Mouse (Mus musculus) granulocyte monocyte progenitor cell, adult 5-6 weeks (primary cell): ENCODE results near the gene Eif2b5. TPM values are rescaled to one million over a fixed set of nuclear protein-coding genes. Genes with fewer than 3 reads are reported as not detected.

Experiments
- ATAC-seq: replicated peaks from 2 replicates; pipeline ENCODE4 v1.8.0; 2016; ENCODE audit warnings: mild to moderate bottlenecking, moderate TSS enrichment, inconsistent platforms; ENCODE audit not compliant: poor library complexity, severe bottlenecking
- total RNA-seq, 2 experiments: library from RNA; stranded (forward) in 1 of 2; stranded (reverse) in 1 of 2; fragments of 200-712, 200-1000 nt in 1 of 2; fragments of >200 nt in 1 of 2; fragmentation: Nextera tagmentation in 1 of 2; gene quantifications; 2 replicates each; pipeline ENCODE4 v1.2.3; 2014 to 2017

The Eif2b5 gene
- total RNA-seq, 2 experiments from 2014 or later: 84.4 to 90.0 TPM

- ATAC-seq: peak; percentile 89
Measured at GRCm38 (mm10) chr16:20535296-20536080, 36.9 kb downstream of the Eif2b5 start, which contains the start of gene Ap2m1. Gene Ap2m1, plus strand, starts transcription at chr16:20535478.

- no peak for ATAC-seq
Measured at GRCm38 (mm10) chr16:20536081-20536665, 37.6 kb downstream of the Eif2b5 start.

GRCm38 (mm10) chr16:20537071-20537471 is 38.5 kb downstream of the Eif2b5 start:
- ATAC-seq: peak; percentile 4

- 0 out of 2 replicates have a peak, but pooled peaks have one; percentile 16 for ATAC-seq
Measured at GRCm38 (mm10) chr16:20537601-20538320, 39.1 kb downstream of the Eif2b5 start.

- ATAC-seq: no peak
Measured at GRCm38 (mm10) chr16:20539649-20540048, 41.0 kb downstream of the Eif2b5 start.

- ATAC-seq: no peak
Measured at GRCm38 (mm10) chr16:20540438-20540837, 41.8 kb downstream of the Eif2b5 start.

- ATAC-seq: no peak
Measured at GRCm38 (mm10) chr16:20545696-20546095, 47.1 kb downstream of the Eif2b5 start.

- no peak for ATAC-seq
Measured at GRCm38 (mm10) chr16:20547423-20547822, 48.8 kb downstream of the Eif2b5 start.

- peak; percentile 97 for ATAC-seq
Measured at GRCm38 (mm10) chr16:20548096-20548948, 49.7 kb downstream of the Eif2b5 start, which contains the start of gene Abcf3. Gene Abcf3, plus strand, starts transcription at chr16:20548577.

GRCm38 (mm10) chr16:20549161-20549560 is 50.5 kb downstream of the Eif2b5 start:
- ATAC-seq: no peak

- ATAC-seq: no peak
Measured at GRCm38 (mm10) chr16:20551691-20552090, 53.1 kb downstream of the Eif2b5 start.

GRCm38 (mm10) chr16:20552594-20552993 is 54.0 kb downstream of the Eif2b5 start:
- no peak for ATAC-seq

GRCm38 (mm10) chr16:20555000-20555399 is 56.4 kb downstream of the Eif2b5 start:
- ATAC-seq: no peak

GRCm38 (mm10) chr16:20557381-20557780 is 58.8 kb downstream of the Eif2b5 start:
- ATAC-seq: no peak

Other genes starting within 250 kb of the Eif2b5 start
- gene Parl, start 196.4 kb upstream of the Eif2b5 start, total RNA-seq (2014; fragmentation: Nextera tagmentation): 144 and 145 TPM in 2 replicates
- gene Parl, start 196.4 kb upstream of the Eif2b5 start, total RNA-seq (2017): 180 and 240 TPM in 2 replicates
- 2.2 TPM in 1 of 2 replicates, not detected in the other for gene Cyp2ab1, start 173.4 kb upstream of the Eif2b5 start, total RNA-seq (2014; fragmentation: Nextera tagmentation)
- 0.26 TPM in 1 of 2 replicates, not detected in the other for gene Cyp2ab1, start 173.4 kb upstream of the Eif2b5 start, total RNA-seq (2017)
- gene Abcc5, start 72.4 kb upstream of the Eif2b5 start, total RNA-seq (2014; fragmentation: Nextera tagmentation): 16.4 and 26.3 TPM in 2 replicates
- gene Abcc5, start 72.4 kb upstream of the Eif2b5 start, total RNA-seq (2017): 10.7 and 17.9 TPM in 2 replicates
- gene Dvl3, start 18.2 kb downstream of the Eif2b5 start, total RNA-seq (2014; fragmentation: Nextera tagmentation): 26.4 and 30.7 TPM in 2 replicates
- 2.0 and 2.3 TPM in 2 replicates for gene Dvl3, start 18.2 kb downstream of the Eif2b5 start, total RNA-seq (2017)
- gene Ap2m1, start 36.7 kb downstream of the Eif2b5 start, total RNA-seq (2014; fragmentation: Nextera tagmentation): 206 and 247 TPM in 2 replicates
- gene Ap2m1, start 36.7 kb downstream of the Eif2b5 start, total RNA-seq (2017): 175 and 225 TPM in 2 replicates
- gene Abcf3, start 49.8 kb downstream of the Eif2b5 start, total RNA-seq (2014; fragmentation: Nextera tagmentation): 33.0 and 42.3 TPM in 2 replicates
- gene Abcf3, start 49.8 kb downstream of the Eif2b5 start, total RNA-seq (2017): 55.1 and 96.9 TPM in 2 replicates
- not detected in 2 replicates for gene Vwa5b2, start 90.7 kb downstream of the Eif2b5 start, total RNA-seq (2014; fragmentation: Nextera tagmentation)
- gene Vwa5b2, start 90.7 kb downstream of the Eif2b5 start, total RNA-seq (2017): not detected in 2 replicates
- 34.5 and 65.8 TPM in 2 replicates for gene Eef1akmt4, start 112.8 kb downstream of the Eif2b5 start, total RNA-seq (2014; fragmentation: Nextera tagmentation)
- 12.4 and 15.5 TPM in 2 replicates for gene Eef1akmt4, start 112.8 kb downstream of the Eif2b5 start, total RNA-seq (2017)
- gene Gm49333, start 112.8 kb downstream of the Eif2b5 start, total RNA-seq (2014; fragmentation: Nextera tagmentation): not detected in 2 replicates
- gene Gm49333, start 112.8 kb downstream of the Eif2b5 start, total RNA-seq (2017): not detected in 2 replicates
- 39.6 and 41.2 TPM in 2 replicates for gene Alg3, start 112.9 kb downstream of the Eif2b5 start, total RNA-seq (2014; fragmentation: Nextera tagmentation)
- 18.2 and 25.2 TPM in 2 replicates for gene Alg3, start 112.9 kb downstream of the Eif2b5 start, total RNA-seq (2017)
- 0.56 TPM in 1 of 2 replicates, not detected in the other for gene Camk2n2, start 122.5 kb downstream of the Eif2b5 start, total RNA-seq (2014; fragmentation: Nextera tagmentation)
- 0.43 and 1.8 TPM in 2 replicates for gene Camk2n2, start 122.5 kb downstream of the Eif2b5 start, total RNA-seq (2017)
- gene Ece2, start 131.0 kb downstream of the Eif2b5 start, total RNA-seq (2014; fragmentation: Nextera tagmentation): 0.77 TPM in 1 of 2 replicates, not detected in the other
- gene Ece2, start 131.0 kb downstream of the Eif2b5 start, total RNA-seq (2017): 1.3 TPM in 1 of 2 replicates, not detected in the other
- 144 and 149 TPM in 2 replicates for gene Psmd2, start 152.8 kb downstream of the Eif2b5 start, total RNA-seq (2014; fragmentation: Nextera tagmentation)
- 215 and 220 TPM in 2 replicates for gene Psmd2, start 152.8 kb downstream of the Eif2b5 start, total RNA-seq (2017)
- 242 and 249 TPM in 2 replicates for gene Eif4g1, start 169.5 kb downstream of the Eif2b5 start, total RNA-seq (2014; fragmentation: Nextera tagmentation)
- 312 and 346 TPM in 2 replicates for gene Eif4g1, start 169.5 kb downstream of the Eif2b5 start, total RNA-seq (2017)
- gene Fam131a, start 194.4 kb downstream of the Eif2b5 start, total RNA-seq (2014; fragmentation: Nextera tagmentation): 1.6 TPM in 1 of 2 replicates, not detected in the other
- 0.43 TPM in 1 of 2 replicates, not detected in the other for gene Fam131a, start 194.4 kb downstream of the Eif2b5 start, total RNA-seq (2017)
- gene Polr2h, start 218.8 kb downstream of the Eif2b5 start, total RNA-seq (2014; fragmentation: Nextera tagmentation): 62.4 and 81.5 TPM in 2 replicates
- gene Polr2h, start 218.8 kb downstream of the Eif2b5 start, total RNA-seq (2017): 61.8 and 91.6 TPM in 2 replicates
- 2.6 and 6.0 TPM in 2 replicates for gene Clcn2, start 218.9 kb downstream of the Eif2b5 start, total RNA-seq (2014; fragmentation: Nextera tagmentation)
- 1.9 and 3.8 TPM in 2 replicates for gene Clcn2, start 218.9 kb downstream of the Eif2b5 start, total RNA-seq (2017)
- not detected in 2 replicates for gene Chrd, start 234.3 kb downstream of the Eif2b5 start, total RNA-seq (2014; fragmentation: Nextera tagmentation)
- not detected in 2 replicates for gene Chrd, start 234.3 kb downstream of the Eif2b5 start, total RNA-seq (2017)
- not detected in 2 replicates for gene Thpo, start 235.7 kb downstream of the Eif2b5 start, total RNA-seq (2014; fragmentation: Nextera tagmentation)
- not detected in 2 replicates for gene Thpo, start 235.7 kb downstream of the Eif2b5 start, total RNA-seq (2017)